Mouse (Mus musculus) CH12.LX (cell line): ENCODE data around the gene Hfe2. TPM values are rescaled to one million over a fixed set of nuclear protein-coding genes. Genes with fewer than 3 reads are reported as not detected.

ENCODE experiments used
- DNase-seq: peaks from one replicate; pipeline ENCODE4 v3.0.0-alpha.2; 2013; ENCODE audit errors: extremely low read depth
- H3K27ac ChIP-seq: 2 replicates; pipeline ENCODE4 v1.5.1; 2012; ENCODE audit warnings: low read depth, mild to moderate bottlenecking, control low read depth, moderate library complexity; ENCODE audit not compliant: insufficient read depth
- H3K27me3 ChIP-seq: replicated peaks from 2 replicates; pipeline ENCODE3; 2012; ENCODE audit warnings: inconsistent platforms
- H3K36me3 ChIP-seq, 2 experiments: replicated peaks in 1 of 2; 2 replicates each; pipeline versions ENCODE3 to v1.6.1; 2012; ENCODE audit warnings: inconsistent platforms in 1 of 2, low read length in 1 of 2, mild to moderate bottlenecking in 1 of 2, mixed read lengths in 1 of 2, moderate library complexity in 1 of 2; ENCODE audit not compliant: control insufficient read depth in 1 of 2, insufficient read depth in 1 of 2
- H3K4me1 ChIP-seq, 2 experiments: 2 replicates each; pipeline ENCODE4 v1.6.1; 2012; ENCODE audit warnings: inconsistent platforms in 1 of 2, moderate library complexity in 1 of 2; ENCODE audit not compliant: insufficient read depth in 2 of 2, control insufficient read depth in 1 of 2
- H3K4me2 ChIP-seq: 2 replicates; pipeline ENCODE4 v1.6.1; 2012; ENCODE audit warnings: low read depth, mild to moderate bottlenecking, control low read depth; ENCODE audit not compliant: poor library complexity, insufficient read depth, severe bottlenecking
- H3K4me3 ChIP-seq, 3 experiments: fragments of 150-350 bp in 1 of 3; sonication (generic) in 1 of 3; replicated peaks in 1 of 3; 2 replicates each; pipeline versions ENCODE3 to v1.5.1; 2011 to 2012; ENCODE audit warnings: low read depth in 2 of 3, low read length in 2 of 3, mild to moderate bottlenecking in 2 of 3, moderate library complexity in 2 of 3, control low read depth in 1 of 3, improper control_type of control experiment in 1 of 3, inconsistent platforms in 1 of 3, mixed read lengths in 1 of 3; ENCODE audit not compliant: poor library complexity in 1 of 3
- H3K79me2 ChIP-seq: replicated peaks from 2 replicates; pipeline ENCODE4 v1.6.1; 2012; ENCODE audit warnings: mild to moderate bottlenecking, moderate library complexity; ENCODE audit not compliant: control insufficient read depth, poor library complexity, insufficient read depth, severe bottlenecking; ENCODE audit errors: extremely low read depth
- H3K9ac ChIP-seq: 2 replicates; pipeline ENCODE4 v1.6.1; 2012; ENCODE audit warnings: low read depth, mild to moderate bottlenecking, control low read depth, moderate library complexity; ENCODE audit not compliant: insufficient read depth
- H3K9me3 ChIP-seq: replicated peaks from 2 replicates; pipeline ENCODE3; 2012; ENCODE audit warnings: low read length, inconsistent platforms, mixed read lengths
- CHD1 ChIP-seq: IDR thresholded peaks from 2 replicates; pipeline ENCODE4 v1.6.1; 2012; ENCODE audit warnings: low read depth, low read length, improper control_type of control experiment, inconsistent platforms
- CTCF ChIP-seq, 2 experiments: IDR thresholded peaks in 1 of 2; conservative IDR thresholded peaks in 1 of 2; 2 replicates each; pipeline ENCODE4 v1.5.1; 2011 to 2012; ENCODE audit warnings: low read depth in 2 of 2, low read length in 2 of 2, improper control_type of control experiment in 1 of 2, inconsistent platforms in 1 of 2, mild to moderate bottlenecking in 1 of 2, moderate library complexity in 1 of 2
- E2F4 ChIP-seq: IDR thresholded peaks from 2 replicates; pipeline ENCODE4 v1.6.1; 2011; ENCODE audit warnings: low read depth, low read length, improper control_type of control experiment; ENCODE audit not compliant: insufficient replicate concordance
- ELF1 ChIP-seq: IDR thresholded peaks from 2 replicates; pipeline ENCODE4 v1.6.1; 2014; ENCODE audit warnings: low read depth, mild to moderate bottlenecking, inconsistent platforms, low read length, improper control_type of control experiment
- EP300 ChIP-seq: IDR thresholded peaks from 2 replicates; pipeline ENCODE4 v1.6.1; 2011; ENCODE audit warnings: low read length, improper control_type of control experiment
- GABPA ChIP-seq: IDR thresholded peaks from 2 replicates; pipeline ENCODE4 v1.6.1; 2012; ENCODE audit warnings: low read depth, low read length, improper control_type of control experiment, inconsistent platforms; ENCODE audit not compliant: insufficient replicate concordance
- HCFC1 ChIP-seq: IDR thresholded peaks from 2 replicates; pipeline ENCODE4 v1.6.1; 2012; ENCODE audit warnings: low read depth, mild to moderate bottlenecking, inconsistent platforms, low read length, improper control_type of control experiment
- IRF4 ChIP-seq: IDR thresholded peaks from 2 replicates; pipeline ENCODE4 v1.6.1; 2014; ENCODE audit warnings: low read depth, mild to moderate bottlenecking, inconsistent platforms, low read length, improper control_type of control experiment
- JUND ChIP-seq: conservative IDR thresholded peaks from 2 replicates; pipeline ENCODE4 v1.6.1; 2011; ENCODE audit warnings: low read depth, low read length, improper control_type of control experiment
- KAT2A ChIP-seq: IDR thresholded peaks from 2 replicates; pipeline ENCODE4 v1.6.1; 2012; ENCODE audit warnings: low read length, improper control_type of control experiment, inconsistent platforms; ENCODE audit not compliant: insufficient replicate concordance
- MAX ChIP-seq: IDR thresholded peaks from 2 replicates; pipeline ENCODE4 v1.6.1; 2011; ENCODE audit warnings: low read length, improper control_type of control experiment
- MAZ ChIP-seq: IDR thresholded peaks from 2 replicates; pipeline ENCODE4 v1.6.1; 2012; ENCODE audit warnings: low read depth, mild to moderate bottlenecking, inconsistent platforms, low read length, improper control_type of control experiment, moderate library complexity
- MEF2A ChIP-seq: IDR thresholded peaks from 2 replicates; pipeline ENCODE4 v1.6.1; 2014; ENCODE audit warnings: low read depth, mild to moderate bottlenecking, inconsistent platforms, low read length, improper control_type of control experiment, borderline replicate concordance
- NELFE ChIP-seq: IDR thresholded peaks from 2 replicates; pipeline ENCODE4 v1.6.1; 2011; ENCODE audit warnings: low read depth, low read length, improper control_type of control experiment
- POLR2A ChIP-seq: IDR thresholded peaks from 2 replicates; pipeline ENCODE4 v1.6.1; 2011; ENCODE audit warnings: low read depth, mild to moderate bottlenecking, improper control_type of control experiment, low read length
- POLR2AphosphoS2 ChIP-seq: IDR thresholded peaks from 2 replicates; pipeline ENCODE4 v1.6.1; 2011; ENCODE audit warnings: low read depth, low read length, improper control_type of control experiment
- SMC3 ChIP-seq: IDR thresholded peaks from 2 replicates; pipeline ENCODE4 v1.6.1; 2011; ENCODE audit warnings: low read depth, low read length, improper control_type of control experiment
- TBP ChIP-seq: conservative IDR thresholded peaks from 2 replicates; pipeline ENCODE4 v1.6.1; 2011; ENCODE audit warnings: low read depth, low read length, improper control_type of control experiment
- TCF12 ChIP-seq: IDR thresholded peaks from 2 replicates; pipeline ENCODE4 v1.6.1; 2014; ENCODE audit warnings: low read depth, mild to moderate bottlenecking, inconsistent platforms, low read length, improper control_type of control experiment
- USF1 ChIP-seq: IDR thresholded peaks from 2 replicates; pipeline ENCODE4 v1.6.1; 2014; ENCODE audit warnings: low read depth, mild to moderate bottlenecking, inconsistent platforms, low read length, improper control_type of control experiment
- USF2 ChIP-seq: conservative IDR thresholded peaks from 2 replicates; pipeline ENCODE4 v1.6.1; 2011; ENCODE audit warnings: low read depth, low read length, improper control_type of control experiment
- ZKSCAN1 ChIP-seq: IDR thresholded peaks from 2 replicates; pipeline ENCODE4 v1.6.1; 2012; ENCODE audit warnings: low read depth, inconsistent platforms, low read length, improper control_type of control experiment, borderline replicate concordance
- ZMIZ1 ChIP-seq: IDR thresholded peaks from 2 replicates; pipeline ENCODE4 v1.6.1; 2012; ENCODE audit warnings: low read depth, mild to moderate bottlenecking, inconsistent platforms, low read length, improper control_type of control experiment
- ZNF384 ChIP-seq: IDR thresholded peaks from 2 replicates; pipeline ENCODE4 v1.6.1; 2012; ENCODE audit warnings: low read depth, low read length, improper control_type of control experiment, inconsistent platforms
- dilution Hi-C: fragments of 300-500 bp; cut with MboI; formaldehyde crosslinking; loops from 2 replicates; pipeline ENCODE4 v1.14.3; 2020; ENCODE audit warnings: low sequenced_read_pairs; ENCODE audit not compliant: extremely low pct_unique_long_range_greater_than_20kb, extremely low pct_ligation_motif_present
- in situ Hi-C: fragments of 300-500 bp; cut with MboI; formaldehyde crosslinking; loops from 3 replicates; pipeline ENCODE4 v1.14.3; 2019; ENCODE audit warnings: low sequenced_read_pairs, low pct_ligation_motif_present, low pct_unique_long_range_greater_than_20kb, mixed read lengths
- polyA plus RNA-seq: library from polyadenylated mRNA; unstranded; fragments of >175 nt; gene quantifications from 2 replicates; pipeline ENCODE4 v1.2.1, GENCODE M21; 2012; ENCODE audit warnings: low read depth; ENCODE audit not compliant: insufficient read length
- total RNA-seq, 2 experiments: library from RNA; depleted of rRNA; stranded (reverse); fragments of 300-350 nt in 1 of 2; fragments of >200 nt in 1 of 2; gene quantifications; 2 replicates each; pipeline ENCODE4 v1.2.3; 2012 to 2014

Gene Hfe2
- total and polyA plus RNA-seq, 3 experiments: not detected

GRCm38 (mm10) chr3:96503946-96504345 is 21.0 kb upstream of the Hfe2 start:
- no peak overlapping the region for H3K4me3 ChIP-seq
- DNase-seq: no peak
- no peaks in the 10 kb centered on the region for H3K79me2 ChIP-seq
- no peak overlapping the region for H3K9ac ChIP-seq
- dilution Hi-C loops: no loop called here
- H3K9me3 ChIP-seq: no peaks in the 10 kb centered on the region
- H3K4me1 ChIP-seq: peaks cover 0 to 7% of the 10 kb centered on the region in 2 experiments; a peak in 1 of 4 replicates
- no peaks in the 10 kb centered on the region for H3K36me3 ChIP-seq
- H3K4me2 ChIP-seq: no peak overlapping the region
- no peaks in the 10 kb centered on the region for H3K27me3 ChIP-seq
- H3K27ac ChIP-seq: no peak overlapping the region
- in situ Hi-C loops: loop anchor here (10.0 kb wide), 1 partner anchor 179 kb away; no protein-coding TSS in a partner anchor
- TF ChIP-seq ZMIZ1 (no peak), KAT2A (no peak)

- dilution Hi-C loops (no loop called here), in situ Hi-C loops (loop anchor here (10.0 kb wide), 1 partner anchor 180 kb away; no protein-coding TSS in a partner anchor)
- no peak overlapping the region for H3K4me3 ChIP-seq
- no peaks in the 10 kb centered on the region for H3K9me3 ChIP-seq
- no peaks in the 10 kb centered on the region for H3K36me3 ChIP-seq
- H3K79me2 ChIP-seq: no peaks in the 10 kb centered on the region
- no peak for DNase-seq
- H3K4me2 ChIP-seq: no peak overlapping the region
- H3K27ac ChIP-seq: no peak overlapping the region
- H3K4me1 ChIP-seq: peaks cover 0 to 5% of the 10 kb centered on the region in 2 experiments; a peak in 1 of 4 replicates
- TF ChIP-seq JUND: no peak
- TF ChIP-seq USF2: no peak
- TF ChIP-seq HCFC1: no peak
- no peak for TF ChIP-seq E2F4
- TF ChIP-seq GABPA: no peak
- no peak for TF ChIP-seq CHD1
- TF ChIP-seq ELF1: no peak
- no peak for TF ChIP-seq ZKSCAN1
- no peak for TF ChIP-seq NELFE
- TF ChIP-seq MAX: no peak
- no peaks in the 10 kb centered on the region for H3K27me3 ChIP-seq
- H3K9ac ChIP-seq: no peak overlapping the region
These were observed 20.0 kb upstream of the Hfe2 start for GRCm38 (mm10) chr3:96504931-96505330.

GRCm38 (mm10) chr3:96506396-96507047 is 18.4 kb upstream of the Hfe2 start:
- Histone ChIP-seq H3K4me1 (peaks cover 0 to 5% of the 10 kb centered on the region in 2 experiments; a peak in 1 of 4 replicates), H3K9me3 (no peaks in the 10 kb centered on the region), H3K9ac (no peak overlapping the region)
- in situ Hi-C loops: loop anchor here (10.0 kb wide), 1 partner anchor 182 kb away; no protein-coding TSS in a partner anchor
- no peak for TF ChIP-seq TBP
- no peak for TF ChIP-seq E2F4
- no peak for TF ChIP-seq TCF12
- no peak for TF ChIP-seq MAZ
- no peak for TF ChIP-seq CHD1
- TF ChIP-seq USF1: no peak; the same call in 1 of the 2 replicates
- TF ChIP-seq NELFE: no peak
- TF ChIP-seq HCFC1: no peak
- TF ChIP-seq USF2: no peak
- TF ChIP-seq POLR2AphosphoS2: no peak
- no peak for TF ChIP-seq CTCF (conservative IDR thresholded peaks at IDR 0.05 in 1 of 2, IDR thresholded peaks at IDR 0.05 in 1 of 2; ENCODE audit: low read depth in 2 of 2, low read length in 2 of 2)
- no peak for TF ChIP-seq EP300
- TF ChIP-seq JUND: no peak
- TF ChIP-seq IRF4: no peak
- TF ChIP-seq SMC3: no peak
- TF ChIP-seq ZNF384: no peak
- TF ChIP-seq ELF1: no peak
- TF ChIP-seq MEF2A: no peak
- no peak for TF ChIP-seq ZMIZ1
- no peak for TF ChIP-seq POLR2A
- TF ChIP-seq, all 38 proteins: peak for 0
- peak; percentile 33 for DNase-seq
- Histone ChIP-seq H3K79me2 (no peaks in the 10 kb centered on the region), H3K36me3 (no peaks in the 10 kb centered on the region), H3K4me2 (no peak overlapping the region), H3K4me3 (no peak overlapping the region), H3K27me3 (no peaks in the 10 kb centered on the region), H3K27ac (no peak overlapping the region)
- dilution Hi-C loops: no loop called here
